Mouse (Mus musculus): ENCODE measurements around the gene Taf3.

- no peak for TF ChIP-seq CTCF (IDR thresholded peaks at IDR 0.05; ENCODE audit: low read depth, low read length)
- TF ChIP-seq POLR2A (IDR thresholded peaks at IDR 0.05; ENCODE audit: extremely low read depth, insufficient read depth, low read length) = no peak
Observed at GRCm38 (mm10) chr2:9886031-9886430, 162.4 kb downstream of the Taf3 start.

Data from liver, adult 2 months (tissue).